Mouse (Mus musculus) right cerebral cortex, postnatal 10 days (tissue): Measurements from ENCODE around the gene Gm45234.

Experiments
- DNase-seq, 2 experiments: peaks; one replicate each; pipeline ENCODE4 v3.0.0; 2021; ENCODE audit warnings: low spot score in 2 of 2

Gene Gm45234

DNA sequence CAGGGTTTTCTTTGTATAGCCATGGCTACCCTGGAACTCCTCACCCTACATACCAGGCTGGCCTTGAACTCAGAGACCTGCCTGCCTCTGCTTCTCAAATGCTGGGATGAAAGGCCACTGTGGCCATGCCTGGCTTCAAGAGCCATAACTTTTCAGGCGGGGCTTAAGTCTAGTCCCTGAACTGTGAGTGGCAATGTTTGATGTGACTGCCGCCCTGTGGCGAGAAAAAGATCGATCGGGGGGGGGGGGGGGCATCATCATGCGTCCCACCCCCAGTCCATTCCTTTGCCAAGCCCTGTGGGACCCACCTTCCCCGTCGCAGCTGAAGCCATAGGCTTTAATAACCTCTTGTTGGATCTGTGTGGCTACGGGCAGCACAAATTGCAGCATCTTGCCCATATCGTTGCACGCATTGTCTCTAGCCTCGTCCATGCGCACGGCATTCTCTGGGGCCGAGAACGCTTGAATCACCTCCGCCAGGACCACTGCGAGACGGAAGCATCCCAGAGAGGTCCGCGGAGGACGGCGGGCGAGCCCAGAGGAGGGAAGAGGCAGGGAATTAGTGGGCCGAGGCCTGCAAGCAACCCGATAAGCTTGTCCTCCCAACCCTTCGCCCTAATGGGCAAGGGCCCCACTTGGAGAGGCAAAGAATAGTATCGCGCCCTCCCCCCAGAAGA, 15.5 kb downstream of the Gm45234 start:
- peak; percentile 69 to 74 for DNase-seq

DNA sequence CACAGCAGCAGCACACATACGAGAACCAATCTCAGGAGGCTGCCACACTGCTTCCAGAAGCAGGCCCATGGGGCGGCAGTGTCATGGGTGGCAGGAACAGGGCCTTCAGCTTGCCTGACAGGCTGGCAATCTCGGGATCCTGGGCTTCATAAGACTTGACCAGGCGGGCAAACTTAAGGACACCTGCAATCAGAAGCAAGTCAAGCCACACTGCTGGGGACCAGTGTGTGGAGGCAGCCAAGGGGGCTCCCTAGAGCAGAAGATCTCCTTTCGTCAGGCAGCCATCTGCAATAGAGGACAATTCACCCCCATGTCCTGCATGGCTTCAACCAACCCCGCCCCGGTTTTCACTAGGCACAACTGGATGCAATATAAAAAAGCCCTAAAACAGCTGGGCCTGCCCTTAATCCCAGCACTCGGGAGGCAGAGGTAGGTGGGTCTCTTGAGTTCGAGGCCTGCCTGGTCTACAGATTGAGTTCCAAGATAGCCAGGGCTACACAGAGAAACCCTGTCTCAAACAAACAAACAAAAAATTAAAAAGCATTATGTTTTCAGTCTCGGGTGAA, 16.5 kb downstream of the Gm45234 start:
- DNase-seq = peak in 1 of 2 experiments; percentile 46

DNA sequence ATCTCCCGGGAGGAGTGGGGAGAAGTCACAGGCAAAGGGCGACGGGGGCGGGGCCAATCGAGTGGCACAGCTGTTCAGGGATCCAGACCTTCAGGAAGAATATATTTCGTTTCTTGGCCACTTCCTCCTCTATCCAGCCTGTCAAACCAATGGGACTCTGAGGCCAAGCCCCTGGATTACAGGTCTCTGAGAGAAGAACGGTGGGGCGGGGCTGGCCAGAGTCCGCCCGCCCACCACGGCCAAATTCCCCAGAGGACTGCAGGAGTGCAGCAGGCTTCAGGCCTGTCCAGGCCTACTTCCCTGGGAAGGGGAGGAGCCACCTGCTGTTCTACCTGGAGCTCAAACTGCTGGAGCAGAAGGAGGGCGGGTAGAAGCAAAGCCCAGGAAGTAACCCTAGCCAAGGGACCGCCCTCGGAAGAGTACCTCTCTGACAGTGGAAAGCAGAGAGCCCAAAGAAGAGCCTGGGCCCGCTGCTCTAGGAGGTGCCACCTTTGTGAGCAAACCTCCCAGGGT, 17.3 kb downstream of the Gm45234 start, which contains the start of gene Ptpn6:
Gene Ptpn6, minus strand, starts transcription at position 204 of the 513 bp plus-strand sequence.
- peak in 1 of 2 experiments; percentile 42 for DNase-seq

DNA sequence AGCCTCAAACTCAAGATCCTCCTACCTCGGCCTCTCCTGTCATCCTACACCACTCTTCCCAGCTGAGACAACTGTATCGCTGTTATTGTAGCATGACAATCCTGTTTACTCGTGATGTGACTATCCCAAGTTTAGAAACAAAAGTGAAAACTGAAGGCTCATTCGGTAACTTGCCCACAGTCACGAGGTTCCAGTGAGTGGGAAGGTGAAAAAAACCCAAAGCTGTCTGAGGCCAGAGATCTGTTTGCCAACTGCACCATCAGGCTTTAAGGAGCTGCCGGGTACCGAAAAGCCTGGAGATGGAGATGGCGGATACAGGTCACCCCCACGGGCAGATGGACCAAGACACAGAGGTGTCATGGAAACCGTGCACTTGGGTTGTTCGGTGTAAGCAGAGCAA, 18.8 kb downstream of the Gm45234 start:
- peak in 1 of 2 experiments; percentile 32 for DNase-seq

DNA sequence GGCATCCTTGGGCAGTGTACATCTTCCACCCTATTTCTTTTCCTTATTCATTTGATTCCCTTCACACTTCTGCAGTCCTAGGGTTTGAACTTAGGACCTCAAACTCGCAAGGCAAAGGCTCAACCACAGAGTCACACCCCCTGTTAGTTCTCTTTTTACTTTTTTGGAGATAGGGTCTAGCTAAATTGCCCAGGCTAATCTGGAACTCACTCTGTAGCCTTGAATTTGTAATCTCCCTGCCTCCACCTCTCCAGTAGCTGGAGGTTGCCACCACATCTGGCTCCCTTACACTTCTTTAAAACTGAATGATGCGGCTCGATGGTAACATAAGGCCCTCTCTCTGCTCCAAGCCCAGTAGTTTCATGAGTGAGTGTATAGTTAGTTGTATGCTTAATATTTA, 21.4 kb downstream of the Gm45234 start:
- no peak for DNase-seq

DNA sequence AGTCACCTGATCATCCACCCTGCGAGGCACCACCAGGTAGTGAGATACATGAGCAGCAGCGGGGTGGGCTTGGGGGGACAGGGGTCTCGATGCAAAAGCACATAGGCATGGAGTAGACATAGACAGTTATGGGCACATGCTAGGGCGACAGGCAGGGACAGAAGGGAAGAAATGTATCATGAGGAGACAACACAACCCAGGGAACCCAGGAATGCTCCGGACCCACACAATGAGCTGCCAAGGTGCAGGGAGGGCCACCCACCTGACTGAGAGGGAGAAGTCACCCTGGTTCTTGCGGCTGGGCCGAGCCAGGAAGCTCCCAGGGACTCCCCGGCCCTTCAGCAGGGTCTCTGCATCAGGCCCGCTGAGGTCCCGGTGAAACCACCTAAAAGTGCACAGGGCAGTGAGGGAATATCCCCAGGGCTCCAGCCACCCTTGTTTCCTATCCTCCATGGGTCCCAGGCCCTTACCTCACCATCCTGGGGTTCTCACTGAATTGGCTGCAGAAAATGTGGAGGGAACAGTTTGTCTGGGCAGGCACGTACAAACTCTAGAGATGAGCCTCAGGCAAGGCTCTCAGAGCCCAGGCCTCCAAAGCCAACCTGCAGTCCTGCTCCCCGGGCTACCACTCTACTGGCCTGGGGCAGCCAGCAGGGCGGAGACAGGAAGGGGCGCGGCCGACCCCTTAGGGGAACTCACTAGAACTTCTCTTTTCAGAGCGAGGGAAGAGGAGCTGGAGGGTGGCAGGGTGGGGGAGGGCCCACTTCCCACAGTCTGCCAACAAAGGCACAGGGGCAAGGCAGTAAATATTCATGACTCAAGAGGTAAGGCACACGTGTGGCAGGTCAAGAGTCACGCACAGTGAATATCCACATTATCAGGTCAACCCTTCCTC, 23.1 kb downstream of the Gm45234 start:
- peak in 1 of 2 experiments; percentile 54 for DNase-seq

DNA sequence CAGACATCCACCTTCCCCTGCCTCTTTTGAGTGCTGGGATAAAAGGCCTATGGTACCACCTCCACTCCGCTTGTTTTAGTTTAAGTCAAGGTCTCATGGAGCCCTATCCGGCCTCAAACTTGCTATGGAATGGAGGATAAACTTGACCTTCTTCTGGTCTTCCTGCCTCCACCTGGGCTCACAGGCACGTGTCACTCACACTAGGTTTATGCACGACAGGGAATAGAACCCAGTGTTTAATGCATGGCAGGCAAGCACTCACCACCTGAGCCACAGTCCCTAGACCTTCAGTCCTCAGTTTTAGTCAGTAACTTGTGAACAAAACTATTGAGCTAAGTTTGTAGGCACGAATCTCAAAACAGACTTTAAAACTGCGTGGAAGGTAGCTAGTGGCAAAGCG, 24.8 kb downstream of the Gm45234 start:
- DNase-seq = no peak

DNA sequence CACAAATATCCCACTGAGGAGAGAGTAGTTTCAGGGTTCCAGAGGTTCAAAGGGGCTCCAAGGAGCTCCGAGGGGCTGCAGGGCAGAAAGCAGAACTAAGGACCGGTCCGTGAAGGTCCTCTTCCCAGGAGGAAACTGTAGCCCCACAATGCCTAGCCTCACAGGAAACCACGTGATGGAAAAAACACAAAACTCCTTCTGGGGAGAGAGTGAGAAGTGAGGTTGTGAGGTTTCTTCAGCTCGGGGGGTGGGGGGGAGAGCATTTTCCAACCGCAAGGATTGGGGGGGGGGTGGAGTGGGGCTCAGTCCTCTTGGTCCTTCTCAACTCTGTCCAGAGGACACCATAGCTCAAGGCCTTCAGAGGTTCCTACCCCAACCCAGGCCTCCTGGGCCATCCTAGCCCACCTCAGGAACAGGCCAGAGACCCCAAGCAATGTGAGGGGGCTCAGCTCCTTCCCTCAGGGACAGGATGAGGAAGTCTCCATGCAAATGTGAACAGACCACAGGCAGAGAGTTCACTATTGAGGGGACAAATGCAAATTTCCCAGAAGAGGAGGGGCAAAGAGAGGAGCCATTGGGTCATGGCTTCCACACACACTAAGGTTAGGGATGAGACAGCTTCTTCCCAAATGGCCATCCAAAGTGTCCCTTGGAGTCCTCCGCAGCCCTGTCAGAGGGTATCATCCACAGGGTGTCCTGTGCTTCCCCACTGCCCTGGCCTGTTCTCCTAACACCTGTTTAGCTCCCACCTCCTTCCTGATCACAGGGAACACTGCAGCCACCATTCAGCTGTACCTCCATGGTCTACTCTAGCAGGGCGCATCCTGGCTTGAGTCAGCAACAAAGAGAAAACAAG, 25.7 kb downstream of the Gm45234 start:
- DNase-seq = no peak

DNA sequence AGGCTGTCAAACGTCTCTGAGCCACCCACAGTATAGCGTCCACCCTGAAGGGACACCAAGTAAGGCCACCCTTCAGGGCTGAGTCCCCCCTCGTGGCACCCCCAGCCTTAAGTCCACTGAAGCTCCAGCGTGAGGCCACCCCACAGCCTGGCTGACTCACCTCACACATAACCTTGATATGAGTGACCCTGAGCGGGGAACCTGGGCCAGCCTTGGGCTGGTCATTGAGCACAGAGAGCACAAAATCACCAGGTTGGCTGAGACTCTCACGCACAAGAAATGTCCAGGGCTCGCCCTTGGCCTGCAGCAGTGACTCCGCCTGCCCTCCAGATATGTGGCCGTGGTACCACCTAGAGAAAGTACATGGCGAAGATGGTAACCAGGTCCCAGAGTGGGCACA, 27.2 kb downstream of the Gm45234 start:
- DNase-seq = no peak

DNA sequence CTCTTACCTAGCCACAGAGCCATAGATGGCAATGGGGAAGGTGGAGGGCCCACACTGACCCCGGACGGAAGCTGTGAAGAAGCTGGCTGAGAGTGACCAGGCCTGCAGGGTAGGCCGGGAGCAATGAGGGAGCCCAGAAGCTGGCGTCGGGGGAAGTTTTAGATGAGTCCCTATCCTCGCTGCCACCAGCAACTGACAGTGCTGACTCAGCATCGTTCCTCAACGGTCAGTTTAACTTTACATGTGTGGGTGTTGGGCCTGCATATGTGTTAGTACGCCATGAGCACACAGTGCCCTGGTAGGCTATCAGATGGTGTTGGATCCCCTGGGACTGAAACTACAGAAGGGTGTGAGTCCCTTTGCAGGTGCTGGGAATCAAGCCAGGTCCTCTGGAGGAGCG, 31.3 kb downstream of the Gm45234 start:
- no peak for DNase-seq

DNA sequence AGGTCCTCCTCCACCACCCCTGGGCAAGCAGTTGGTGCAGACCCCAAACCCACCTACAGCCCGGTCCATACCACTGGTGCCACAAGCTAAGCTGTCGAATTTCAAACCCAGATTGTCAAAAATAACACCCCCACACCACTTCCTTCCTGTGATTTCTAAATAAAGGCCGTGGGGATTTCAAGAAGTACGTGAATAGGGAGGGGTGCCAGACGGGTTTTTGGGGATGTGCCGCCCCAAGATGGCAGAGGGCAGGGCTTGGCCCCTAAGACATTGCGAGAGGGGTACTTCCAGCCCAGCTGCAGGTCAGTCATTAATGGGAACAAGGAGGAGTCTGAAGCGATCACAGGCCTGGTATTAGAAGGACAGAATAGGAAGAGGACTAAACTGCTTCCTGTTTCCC, 32.3 kb downstream of the Gm45234 start:
- no peak for DNase-seq

DNA sequence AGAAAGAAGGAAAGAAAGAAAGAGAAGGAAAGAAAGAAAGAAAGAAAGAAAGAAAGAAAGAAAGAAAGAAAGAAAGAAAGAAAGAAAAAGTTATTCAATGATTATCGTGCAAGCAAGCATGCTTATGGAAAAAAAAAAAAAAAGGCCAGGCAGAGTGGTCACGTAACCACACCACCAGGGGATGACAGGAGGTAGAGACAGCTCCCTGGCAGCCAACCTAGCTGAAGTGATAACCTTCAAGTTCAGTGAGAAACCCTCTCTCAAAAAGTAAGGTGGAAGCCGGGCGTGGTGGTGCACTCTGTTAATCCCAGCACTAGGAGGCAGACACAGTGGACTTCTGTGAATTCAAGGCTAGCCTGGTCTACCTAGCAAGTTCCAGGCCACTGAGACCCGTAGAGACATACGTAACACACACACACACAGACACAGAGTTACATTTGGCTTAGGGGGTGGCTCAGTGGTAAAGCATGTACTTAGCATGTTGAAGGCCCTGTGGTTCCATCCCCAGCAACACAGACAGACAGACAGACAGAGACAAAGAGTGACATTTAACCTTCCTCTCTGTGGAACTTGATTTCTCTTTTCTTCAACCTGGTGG, 32.8 kb downstream of the Gm45234 start:
- no peak for DNase-seq

DNA sequence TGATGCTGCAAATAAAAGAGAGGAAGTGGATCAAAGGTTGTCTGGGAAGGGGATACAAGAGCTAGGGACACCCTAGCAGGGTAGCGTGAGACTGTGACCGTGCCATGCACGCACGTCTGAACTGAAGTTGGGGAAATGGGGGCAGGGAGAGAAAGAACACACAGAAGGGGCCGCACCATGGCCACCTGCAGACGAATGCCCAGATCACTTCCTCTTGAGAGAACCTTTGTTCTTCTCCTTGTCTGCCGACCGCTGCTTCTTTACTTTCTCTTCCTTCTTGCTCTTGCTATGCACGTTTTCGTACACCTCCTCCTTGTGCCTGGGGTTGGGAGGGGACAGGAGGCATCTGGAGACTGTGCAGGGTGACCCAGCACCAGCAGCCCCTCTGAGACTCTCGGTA, 34.9 kb downstream of the Gm45234 start:
- no peak for DNase-seq

DNA sequence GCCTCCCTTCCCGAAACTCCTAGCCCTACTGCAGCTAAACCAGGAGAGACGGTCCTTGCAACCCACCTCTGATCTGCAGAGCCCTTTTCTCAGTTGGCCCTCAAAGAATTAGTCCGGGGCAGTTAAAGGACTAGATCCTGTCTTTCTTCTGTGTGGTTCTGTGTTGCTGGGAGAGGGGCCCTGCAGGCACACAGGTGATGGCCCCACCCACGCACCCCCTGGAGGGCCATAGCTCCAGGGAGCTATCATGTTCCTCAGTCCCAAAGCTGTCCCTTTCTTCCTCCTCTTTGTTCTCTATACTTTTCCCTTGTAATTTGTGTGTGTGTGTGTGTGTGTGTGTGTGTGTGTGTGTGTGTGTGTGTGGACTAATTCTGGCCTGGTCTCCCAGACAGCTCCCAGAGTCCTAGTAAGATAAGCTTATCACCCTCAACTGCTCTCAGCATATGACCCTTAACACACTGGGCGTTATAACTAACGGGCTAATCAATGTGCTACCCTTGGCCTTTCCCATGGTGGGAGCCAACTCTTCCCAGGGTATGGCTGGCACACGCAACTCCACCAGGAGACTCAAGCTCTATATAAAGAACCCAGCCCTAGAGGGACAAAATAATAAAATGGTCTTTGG, 36.4 kb downstream of the Gm45234 start:
- DNase-seq = no peak

DNA sequence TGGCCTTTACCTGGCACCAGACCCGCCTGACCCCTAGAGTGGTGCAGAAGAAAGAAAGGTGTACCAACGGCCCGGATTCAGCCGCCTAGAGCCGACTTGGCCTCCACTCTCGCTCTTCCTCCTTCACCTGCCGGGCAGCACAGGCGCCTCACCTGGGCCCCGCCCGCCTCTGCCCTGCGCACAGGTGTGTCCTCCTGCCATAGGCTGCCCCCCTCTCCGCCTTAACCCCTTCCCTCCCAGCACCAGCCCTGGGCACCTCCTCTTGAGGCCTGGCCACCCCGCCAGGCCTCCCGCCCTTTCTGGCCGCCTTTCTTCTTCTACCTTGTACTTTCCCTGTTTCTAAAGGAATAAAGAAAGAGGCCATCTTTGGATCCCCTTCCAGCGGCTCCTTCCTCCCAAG, 37.1 kb downstream of the Gm45234 start:
- no peak for DNase-seq

DNA sequence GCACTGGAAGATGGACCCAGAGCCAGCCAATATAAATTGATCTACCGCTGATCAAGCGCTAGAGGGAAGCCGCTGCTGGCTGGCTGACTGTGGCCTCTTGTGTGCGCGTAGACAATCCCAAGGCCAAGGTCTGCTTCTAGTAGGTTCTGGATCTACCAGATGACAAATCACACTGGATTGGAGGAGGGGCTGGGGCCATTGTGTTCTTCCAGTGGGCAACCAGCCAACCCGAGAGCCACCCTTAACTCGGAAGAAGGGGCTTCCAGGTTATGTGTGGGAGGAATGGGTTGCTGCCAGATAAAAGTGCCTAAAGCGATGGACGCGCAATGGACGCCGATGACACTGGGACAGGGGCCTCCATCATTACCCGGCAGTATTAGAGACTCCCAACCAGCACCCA, 37.9 kb downstream of the Gm45234 start:
- no peak for DNase-seq

DNA sequence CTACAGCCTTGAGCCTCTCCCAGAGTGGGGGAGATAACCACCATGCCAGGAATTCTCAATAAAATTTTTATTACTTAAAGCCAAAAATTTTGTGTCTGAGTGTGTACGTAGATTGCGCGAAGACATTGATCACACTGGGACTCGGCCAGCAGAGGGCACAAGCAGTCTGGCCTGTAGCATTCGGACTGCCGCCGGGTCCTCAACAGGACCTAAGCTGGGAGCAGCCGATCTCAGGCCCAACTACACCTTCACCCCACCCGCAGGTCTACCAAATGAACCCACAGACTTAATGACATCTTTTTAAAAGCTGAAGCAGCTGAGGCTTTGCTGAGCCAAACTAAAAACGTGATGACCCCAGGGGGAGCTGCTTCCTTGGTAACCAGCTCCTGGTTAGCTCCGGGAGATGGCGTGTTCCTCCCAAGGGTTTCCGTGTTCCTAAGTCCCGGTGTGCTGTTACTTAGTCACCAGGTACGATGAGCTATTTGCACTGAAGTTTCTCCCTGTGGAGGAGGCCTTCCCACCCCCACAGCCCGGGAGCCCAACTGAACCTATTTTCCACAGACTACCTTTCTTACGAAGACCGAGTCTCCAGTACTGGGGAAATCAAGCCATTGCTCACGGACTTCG, 38.8 kb downstream of the Gm45234 start:
- no peak for DNase-seq

DNA sequence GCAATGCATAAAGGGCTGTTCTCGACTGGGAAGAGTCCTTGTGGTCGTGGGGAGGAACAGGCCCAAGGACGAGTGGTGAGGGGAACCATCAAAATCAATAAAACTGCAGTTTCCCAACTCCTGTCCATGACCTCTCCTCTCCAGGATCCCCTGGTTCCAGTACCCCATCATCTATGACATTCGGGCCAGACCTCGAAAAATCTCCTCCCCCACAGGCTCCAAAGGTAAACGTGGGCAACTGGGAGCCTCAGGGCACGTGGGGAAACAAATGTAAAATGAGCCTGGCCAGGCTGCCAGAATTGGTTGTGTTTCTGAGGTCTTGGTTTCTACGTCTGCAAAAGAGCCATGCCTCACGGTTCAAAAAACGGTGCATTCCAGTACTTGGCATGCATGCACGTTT, 42.9 kb downstream of the Gm45234 start:
- DNase-seq = no peak

DNA sequence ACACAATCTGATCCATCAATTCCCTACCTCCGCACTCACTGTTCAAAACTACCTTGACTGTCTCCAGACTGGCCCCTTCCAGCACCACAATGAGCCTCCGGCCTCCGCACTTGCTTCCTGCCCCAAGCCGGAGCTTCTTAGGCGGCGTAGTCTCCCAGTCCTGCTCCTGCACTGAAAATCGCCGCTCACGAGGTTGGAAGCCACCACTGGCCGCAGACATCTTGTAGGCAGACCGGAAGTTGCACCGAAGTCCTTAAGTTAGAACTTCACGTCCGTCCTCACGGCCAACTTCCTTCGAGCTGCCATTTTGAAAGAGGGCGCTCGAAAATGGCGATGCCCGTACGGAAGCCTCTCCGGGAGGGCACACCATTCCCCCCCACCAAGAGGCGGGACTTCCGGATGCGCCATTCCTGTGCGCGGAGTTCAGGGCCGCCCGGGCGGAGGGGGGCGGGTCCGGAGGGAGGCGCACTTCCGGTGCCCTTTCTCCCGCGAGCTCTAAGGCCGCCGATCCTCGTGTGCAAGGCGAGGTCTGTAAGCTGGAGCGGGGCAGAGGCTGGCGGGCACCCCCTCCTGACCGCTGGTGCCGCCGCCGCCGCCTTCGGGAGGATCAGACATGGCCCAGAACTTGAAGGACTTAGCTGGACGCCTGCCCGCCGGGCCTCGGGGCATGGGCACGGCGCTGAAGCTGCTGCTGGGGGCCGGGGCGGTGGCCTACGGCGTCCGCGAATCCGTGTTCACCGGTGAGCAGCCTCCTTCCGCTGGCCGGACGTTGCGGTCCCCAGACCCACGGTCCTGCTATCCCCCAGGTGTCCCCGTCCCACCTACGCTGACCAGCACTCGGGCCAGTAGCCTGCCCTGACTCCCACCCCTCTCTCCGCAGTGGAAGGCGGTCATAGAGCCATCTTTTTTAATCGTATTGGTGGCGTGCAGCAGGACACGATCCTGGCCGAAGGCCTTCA, 43.7 kb downstream of the Gm45234 start, which contains the start of the genes Emg1 and Phb2:
Gene Emg1, minus strand, starts transcription at position 355 of the 959 bp plus-strand sequence.
Gene Phb2, plus strand, starts transcription at position 513 of the 959 bp plus-strand sequence.
- peak; percentile 98 to 99 for DNase-seq
